Mouse (Mus musculus) testis, adult 2 months (tissue): ENCODE measurements around the gene Daxx. TPM values are rescaled to one million over a fixed set of nuclear protein-coding genes. Genes with fewer than 3 reads are reported as not detected.
"Not testable (repeated sequence)": the region's sequence is repeated elsewhere in the genome, so short reads cannot be mapped to it uniquely, and the experiment has no call there.

Source experiments
- H3K27ac ChIP-seq: fragments of 200-500 bp; 2 replicates; pipeline ENCODE4 v1.5.1; 2012; ENCODE audit warnings: low read depth, low read length; ENCODE audit not compliant: control insufficient read depth, insufficient read depth
- H3K27me3 ChIP-seq: fragments of 200-500 bp; 2 replicates; pipeline ENCODE4 v1.6.1; 2012; ENCODE audit warnings: mild to moderate bottlenecking, low read length, moderate library complexity; ENCODE audit not compliant: control insufficient read depth, insufficient read depth
- H3K36me3 ChIP-seq: fragments of 200-500 bp; 2 replicates; pipeline ENCODE4 v1.6.1; 2012; ENCODE audit warnings: mild to moderate bottlenecking, low read length; ENCODE audit not compliant: control insufficient read depth, insufficient read depth
- H3K4me1 ChIP-seq: fragments of 200-500 bp; 2 replicates; pipeline ENCODE4 v1.6.1; 2012; ENCODE audit warnings: low read length; ENCODE audit not compliant: control insufficient read depth, insufficient read depth
- H3K4me3 ChIP-seq: fragments of 200-500 bp; 2 replicates; pipeline ENCODE4 v1.5.1; 2012; ENCODE audit warnings: low read depth, mild to moderate bottlenecking, low read length, moderate library complexity, mixed read lengths; ENCODE audit not compliant: control insufficient read depth
- CTCF ChIP-seq: fragments of 200-500 bp; IDR thresholded peaks from 2 replicates; pipeline ENCODE4 v1.5.1; 2012; ENCODE audit warnings: low read depth, mild to moderate bottlenecking, inconsistent platforms, low read length, moderate library complexity; ENCODE audit not compliant: control insufficient read depth, insufficient read depth, insufficient replicate concordance
- POLR2A ChIP-seq: fragments of 200-500 bp; IDR thresholded peaks from 2 replicates; pipeline ENCODE4 v1.6.1; 2012; ENCODE audit warnings: low read depth, mild to moderate bottlenecking, inconsistent platforms, low read length, moderate library complexity; ENCODE audit not compliant: control insufficient read depth
- polyA plus RNA-seq: library from polyadenylated mRNA; depleted of rRNA; stranded (reverse); fragments of >200 nt; gene quantifications from 2 replicates; pipeline ENCODE4 v1.2.3, GENCODE M21; 2012

Daxx gene
- polyA plus RNA-seq, 1 experiment: 157 TPM

DNA sequence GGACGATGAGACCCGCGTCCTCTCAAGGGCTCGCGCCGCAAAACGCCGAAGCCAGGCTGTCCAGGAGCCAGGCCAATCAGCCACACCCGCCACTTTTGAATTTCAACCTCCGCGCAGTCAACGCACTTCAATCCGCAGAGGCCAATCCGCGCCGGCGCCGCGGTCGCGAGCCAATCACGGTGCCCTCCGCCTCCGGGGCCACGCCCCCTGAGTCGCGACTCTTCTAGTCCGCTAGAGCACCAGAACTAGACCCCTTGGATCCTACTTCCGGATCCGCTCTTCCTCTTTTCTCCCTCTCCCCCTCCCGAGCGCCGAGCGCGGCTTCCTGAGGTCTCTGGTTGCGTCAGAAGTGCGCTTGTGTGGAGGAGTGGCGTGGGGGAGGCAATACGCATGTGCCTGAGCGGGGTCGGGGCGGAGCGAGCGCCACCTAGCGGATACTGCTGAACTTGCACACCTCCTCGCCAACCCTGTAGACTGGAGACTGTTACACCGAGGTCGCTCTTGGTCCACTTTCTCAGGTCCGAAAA is 18.6 kb upstream of the Daxx start, which contains the start of gene Kifc1:
Gene Kifc1 (minus strand): TSS at position 129 of the 527 bp plus-strand sequence.
- Histone ChIP-seq H3K36me3 (no peaks in the 10 kb centered on the region), H3K27ac (peak within 1 kb of the TSS; percentile 46), H3K27me3 (no peaks in the 10 kb centered on the region), H3K4me3 (peak within 1 kb of the TSS; percentile 87), H3K4me1 (peaks cover 3% of the 10 kb centered on the region)
- peak; percentile 100 for TF ChIP-seq CTCF
- peak; percentile 9; the same call in 1 of the 2 replicates for TF ChIP-seq POLR2A

DNA sequence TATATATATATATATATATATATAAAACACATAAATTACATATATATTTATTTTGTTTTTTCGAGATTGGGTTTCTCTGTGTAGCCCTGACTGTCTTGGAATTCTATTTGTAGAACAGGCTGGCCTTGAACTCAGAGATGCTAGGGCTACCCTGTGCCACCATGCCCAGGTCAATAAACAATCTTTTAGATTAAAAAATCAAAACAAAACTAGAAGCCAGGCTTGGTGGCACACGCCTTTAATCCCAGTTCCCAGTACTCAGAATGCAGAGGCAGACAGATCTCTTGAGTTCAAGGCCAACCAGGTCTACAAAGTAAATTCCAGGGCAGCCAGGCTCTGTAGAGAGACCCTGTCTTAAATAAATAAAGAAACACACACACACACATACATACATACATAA is 17.9 kb upstream of the Daxx start:
- Histone ChIP-seq H3K36me3 (no peaks in the 10 kb centered on the region), H3K4me3 (no peak overlapping the region)
- TF ChIP-seq CTCF (no peak), POLR2A (no peak)

GRCm38 (mm10) chr17:33891892-33892291 is 17.3 kb upstream of the Daxx start:
- H3K27ac ChIP-seq, H3K4me3 ChIP-seq, H3K4me1 ChIP-seq, H3K27me3 ChIP-seq, H3K36me3 ChIP-seq: not testable (repeated sequence)

More for the DNA sequence above, 17.9 kb upstream of the Daxx start:
- H3K27me3 ChIP-seq: no peaks in the 10 kb centered on the region
- no peak overlapping the region for H3K27ac ChIP-seq
- H3K4me1 ChIP-seq: peaks cover 3% of the 10 kb centered on the region

DNA sequence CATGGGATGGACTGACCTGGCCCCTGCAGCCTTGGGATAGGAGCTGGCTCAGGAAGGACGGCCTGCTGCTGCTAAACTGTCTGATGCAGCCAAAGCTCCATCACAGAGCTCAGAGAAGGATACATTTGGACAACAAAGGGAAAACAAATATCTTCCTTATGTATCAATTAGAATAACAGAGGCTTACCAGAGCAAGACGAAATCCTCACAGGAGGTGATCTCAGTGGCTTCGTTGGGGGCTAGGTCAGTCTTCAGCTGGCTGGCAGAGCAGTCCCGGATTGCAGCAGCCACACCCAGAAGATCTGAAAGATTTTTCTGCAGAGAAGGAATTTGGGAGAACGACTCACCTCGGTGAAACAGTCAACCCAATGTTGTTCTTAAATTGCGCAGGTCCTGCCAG is 16.8 kb upstream of the Daxx start:
- Histone ChIP-seq H3K4me3 (no peak overlapping the region), H3K36me3 (no peaks in the 10 kb centered on the region), H3K27me3 (no peaks in the 10 kb centered on the region), H3K27ac (no peak overlapping the region), H3K4me1 (peaks cover 3% of the 10 kb centered on the region)
- no peak for TF ChIP-seq CTCF
- no peak for TF ChIP-seq POLR2A

- H3K4me3 ChIP-seq, H3K27me3 ChIP-seq, H3K4me1 ChIP-seq, H3K36me3 ChIP-seq, H3K27ac ChIP-seq: not testable (repeated sequence)
Observed at GRCm38 (mm10) chr17:33893011-33893410, 16.2 kb upstream of the Daxx start.

DNA sequence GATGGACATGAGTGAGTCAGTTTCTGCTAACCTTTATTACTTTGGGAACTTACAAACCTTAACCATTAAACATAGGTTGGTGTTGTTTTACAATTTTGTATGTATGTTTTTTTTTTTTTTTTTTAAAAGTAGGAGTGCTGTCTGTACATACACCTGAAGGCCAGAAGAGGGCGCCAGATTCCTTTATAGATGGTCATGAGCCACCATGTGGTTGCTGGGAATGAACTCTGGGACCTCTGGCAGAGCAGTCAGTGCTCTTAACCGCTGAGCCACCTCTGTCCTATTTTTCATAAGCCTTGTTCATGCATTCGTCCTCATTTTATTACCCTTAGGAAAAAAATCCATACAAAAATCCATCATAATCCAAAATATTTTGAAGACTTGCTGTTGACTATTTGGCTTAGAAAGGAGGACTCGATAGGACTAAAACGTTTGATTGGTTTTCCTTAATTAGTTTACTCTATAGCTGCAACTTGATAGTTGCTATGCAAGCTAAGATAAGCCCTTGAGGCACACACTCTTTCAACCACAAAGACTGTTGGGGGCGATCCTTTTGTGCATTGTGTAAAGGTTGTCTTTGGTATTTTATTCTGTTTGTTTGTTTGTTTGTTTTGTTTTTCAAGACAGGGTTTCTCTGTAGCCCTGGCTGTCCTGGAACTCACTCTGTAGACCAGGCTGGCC is 12.0 kb upstream of the Daxx start:
- no peak for TF ChIP-seq POLR2A
- TF ChIP-seq CTCF: peak; percentile 25; the same call in 1 of the 2 replicates
- Histone ChIP-seq H3K27me3 (no peaks in the 10 kb centered on the region), H3K36me3 (no peaks in the 10 kb centered on the region), H3K4me1 (peaks cover 14% of the 10 kb centered on the region), H3K4me3 (no peak overlapping the region), H3K27ac (no peak overlapping the region)

GRCm38 (mm10) chr17:33898193-33898592 is 11.0 kb upstream of the Daxx start:
- 0 out of 2 replicates have a peak overlapping the region, but pooled peaks have one; percentile 53 for H3K27ac ChIP-seq
- H3K4me3 ChIP-seq, H3K36me3 ChIP-seq, H3K27me3 ChIP-seq: not testable (repeated sequence)
- H3K4me1 ChIP-seq: peaks cover 14% of the 10 kb centered on the region

DNA sequence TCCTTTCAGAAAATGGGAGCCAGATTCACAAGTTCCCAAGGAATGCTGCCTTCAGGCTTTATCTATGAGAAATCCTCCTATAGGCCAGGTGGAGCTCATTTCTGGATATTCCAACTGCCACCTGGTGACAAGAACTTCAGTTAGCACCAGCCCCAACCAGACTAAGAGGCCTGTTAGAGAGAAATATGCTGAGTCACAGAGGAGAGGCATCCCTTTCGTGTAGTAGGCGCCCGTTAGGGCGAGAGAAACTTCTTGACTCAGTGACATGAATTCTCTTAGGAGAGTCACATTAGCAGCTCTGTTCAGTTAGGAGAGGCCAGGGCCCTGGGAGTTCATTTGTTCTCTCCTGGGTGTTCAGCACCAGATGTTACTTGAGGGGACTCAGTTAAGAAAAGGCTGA is 9.6 kb upstream of the Daxx start:
- no peaks in the 10 kb centered on the region for H3K36me3 ChIP-seq
- no peak overlapping the region for H3K4me3 ChIP-seq
- H3K4me1 ChIP-seq: peaks cover 14% of the 10 kb centered on the region
- TF ChIP-seq POLR2A (no peak), CTCF (no peak)
- H3K27me3 ChIP-seq: no peaks in the 10 kb centered on the region
- H3K27ac ChIP-seq: peak overlapping the region; percentile 66; the same call in 1 of the 2 replicates
